ENCODE assay signal across 21 mouse cellular contexts in the genomic region with DNA sequence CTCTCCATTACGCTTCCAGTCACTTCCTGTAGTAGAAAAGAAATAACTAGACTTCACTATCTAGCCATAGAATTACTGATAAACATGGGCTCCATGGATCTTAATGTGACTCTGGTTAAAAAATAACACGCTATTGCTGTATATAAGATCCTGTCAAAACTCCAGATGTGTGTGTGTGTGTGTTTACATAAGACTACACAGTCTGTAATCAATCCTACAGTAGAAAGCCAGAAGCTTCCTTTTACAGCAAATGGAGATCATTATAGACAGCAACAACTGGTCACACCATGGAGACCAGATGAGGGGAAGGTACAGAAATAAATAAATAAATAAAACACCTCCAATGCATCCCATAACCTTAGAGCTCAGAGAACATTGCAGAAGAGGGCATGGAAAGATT.
"Had no signal": no experiment of that assay in that cellular context is flagged by ENCODE, and none has a peak within 500 bp of the region (broad histone marks: within the 10 kb centered on the region; RNA-seq: fewer than 3 reads in every experiment).

No protein-coding gene starts in this region.

- H3K9ac ChIP-seq: liver, embryonic 12.5 days; liver, embryonic 14.5 days; lung, embryonic 15.5 days; midbrain, embryonic 12.5 days; neural tube, embryonic 13.5 days; neural tube, embryonic 15.5 days had no signal

- H3K27me3 ChIP-seq: liver, embryonic 12.5 days; lung, embryonic 15.5 days; midbrain, embryonic 12.5 days; neural tube, embryonic 13.5 days; neural tube, embryonic 15.5 days had no signal

- H3K36me3 ChIP-seq: liver, embryonic 12.5 days; lung, embryonic 15.5 days; midbrain, embryonic 10.5 days; midbrain, embryonic 12.5 days; neural tube, embryonic 13.5 days; neural tube, embryonic 15.5 days had no signal

- H3K27ac ChIP-seq: liver, embryonic 12.5 days; liver, embryonic 14.5 days; lung, embryonic 15.5 days; midbrain, embryonic 10.5 days; midbrain, embryonic 12.5 days; neural tube, embryonic 13.5 days; neural tube, embryonic 15.5 days had no signal

- H3K4me1 ChIP-seq: liver, embryonic 12.5 days; midbrain, embryonic 10.5 days; midbrain, embryonic 12.5 days; neural tube, embryonic 13.5 days; neural tube, embryonic 15.5 days had no signal

- H3K9me3 ChIP-seq: liver, embryonic 12.5 days; lung, embryonic 15.5 days; midbrain, embryonic 10.5 days; midbrain, embryonic 12.5 days; neural tube, embryonic 13.5 days; neural tube, embryonic 15.5 days had no signal

- ATAC-seq: liver, embryonic 12.5 days; midbrain, embryonic 16.5 days had no signal

- H3K4me3 ChIP-seq: liver, embryonic 12.5 days; lung, embryonic 15.5 days; midbrain, embryonic 10.5 days; midbrain, embryonic 12.5 days; myocyte; neural tube, embryonic 13.5 days; neural tube, embryonic 15.5 days had no signal

- DNase-seq: lung, adult 18-20 months; lung, postnatal 14 days; lung, postnatal 36 days; midbrain, embryonic 14.5 days; retina, postnatal 1 day; right cerebral cortex, adult 18-20 months; right cerebral cortex, postnatal 25 days; right cerebral cortex, postnatal 4 days; spleen, adult 18-20 months; thymus, adult 18-20 months; thymus, postnatal 14 days; thymus, postnatal 36 days had no signal

- H3K4me2 ChIP-seq: liver, embryonic 12.5 days; lung, embryonic 15.5 days; midbrain, embryonic 12.5 days; neural tube, embryonic 13.5 days; neural tube, embryonic 15.5 days had no signal
